16 mouse cellular contexts compared by ENCODE assay signal in genomic region chr9:40323773-40324172, GRCm38 (mm10). TPM values are rescaled to one million over a fixed set of nuclear protein-coding genes. Genes with fewer than 3 reads are reported as not detected.
A peak's percentile ranks its signal among the peaks of the same experiment; 100 is the strongest.
DNase-seq lines count a peak whose midpoint lies in the region; ATAC-seq and TF ChIP-seq lines count a peak whose summit lies in the region.
"Had no signal": no experiment of that assay in that cellular context is flagged by ENCODE, and none has a peak within 500 bp of the region (broad histone marks: within the 10 kb centered on the region; RNA-seq: fewer than 3 reads in every experiment).

No protein-coding gene starts in this region.

- ATAC-seq in kidney, embryonic 15.5 days (replicated peaks; ENCODE audit: low FRiP score): no peak
- no peak for ATAC-seq in intestine, postnatal 0 days
- ATAC-seq: activated CD4-positive, CD25-positive, alpha-beta regulatory T cell, adult 4 months; midbrain, embryonic 13.5 days had no signal

- H3K4me1 ChIP-seq in kidney, embryonic 15.5 days: peaks cover 75% of the 10 kb centered on the region
- peaks cover 84% of the 10 kb centered on the region for H3K4me1 ChIP-seq in bone marrow macrophage, adult 2 months (ENCODE audit: control insufficient read depth, insufficient read depth, low read length)
- H3K4me1 ChIP-seq in intestine, postnatal 0 days (replicated peaks; ENCODE audit: control insufficient read depth, insufficient read depth, low read length): peaks cover 9% of the 10 kb centered on the region; the same call in 1 of the 2 replicates
- peaks cover 45% of the 10 kb centered on the region for H3K4me1 ChIP-seq in olfactory bulb, adult 2 months (ENCODE audit: control insufficient read depth, insufficient read depth, low read length)
- peaks cover 33% of the 10 kb centered on the region for H3K4me1 ChIP-seq in hindbrain, embryonic 10.5 days (replicated peaks)
- H3K4me1 ChIP-seq: midbrain, embryonic 13.5 days had no signal

- peak overlapping the region; percentile 13; the same call in 1 of the 2 replicates for H3K27ac ChIP-seq in kidney, embryonic 15.5 days
- peak overlapping the region; percentile 83 for H3K27ac ChIP-seq in bone marrow macrophage, adult 2 months (ENCODE audit: insufficient read depth, low read depth, low read length)
- peak overlapping the region; percentile 85 for H3K27ac ChIP-seq in intestine, postnatal 0 days (ENCODE audit: low read depth, low read length)
- H3K27ac ChIP-seq in olfactory bulb, adult 2 months (ENCODE audit: insufficient read depth, low read depth, low read length): 0 out of 2 replicates have a peak overlapping the region, but pooled peaks have one; percentile 17
- H3K27ac ChIP-seq in hindbrain, embryonic 10.5 days: no peak overlapping the region
- H3K27ac ChIP-seq: embryonic facial prominence, embryonic 10.5 days; limb, embryonic 10.5 days; midbrain, embryonic 13.5 days had no signal

- 85% methylated on average over 6 of the region's 6 CpGs for WGBS in kidney, embryonic 15.5 days
- 36% methylated on average over 6 of the region's 6 CpGs for WGBS in intestine, postnatal 0 days
- WGBS in olfactory bulb, adult 2 months: 60% methylated on average over 6 of the region's 6 CpGs
- WGBS in hindbrain, embryonic 10.5 days: 77% methylated on average over 6 of the region's 6 CpGs

- H3K27me3 ChIP-seq in kidney, embryonic 15.5 days: no peaks in the 10 kb centered on the region
- no peaks in the 10 kb centered on the region for H3K27me3 ChIP-seq in intestine, postnatal 0 days (replicated peaks; ENCODE audit: control insufficient read depth, insufficient read depth, low read length)
- no peaks in the 10 kb centered on the region for H3K27me3 ChIP-seq in hindbrain, embryonic 10.5 days (ENCODE audit: insufficient read depth, poor library complexity, severe bottlenecking)
- H3K27me3 ChIP-seq: midbrain, embryonic 13.5 days had no signal

- no peak overlapping the region for H3K4me3 ChIP-seq in kidney, embryonic 15.5 days (replicated peaks)
- H3K4me3 ChIP-seq in bone marrow macrophage, adult 2 months (ENCODE audit: insufficient read depth, low read length): no peak overlapping the region
- peak overlapping the region; percentile 45 for H3K4me3 ChIP-seq in intestine, postnatal 0 days (ENCODE audit: low read depth, low read length)
- no peak overlapping the region for H3K4me3 ChIP-seq in olfactory bulb, adult 2 months (ENCODE audit: insufficient read depth, low read depth, low read length)
- no peak overlapping the region for H3K4me3 ChIP-seq in hindbrain, embryonic 10.5 days
- H3K4me3 ChIP-seq: embryonic facial prominence, embryonic 10.5 days; limb, embryonic 10.5 days; midbrain, embryonic 13.5 days had no signal

- TF ChIP-seq CTCF in bone marrow macrophage, adult 2 months (IDR thresholded peaks at IDR 0.05; ENCODE audit: low read depth, low read length): no peak
- no peak for TF ChIP-seq CTCF in intestine, postnatal 0 days (IDR thresholded peaks at IDR 0.05; ENCODE audit: low read depth)
- no peak for TF ChIP-seq CTCF in olfactory bulb, adult 2 months (IDR thresholded peaks at IDR 0.05; ENCODE audit: insufficient read depth, low read depth, low read length)

- no peak for DNase-seq in kidney, postnatal 25 days
- DNase-seq in hindbrain, embryonic 10.5 days (ENCODE audit: low spot score): no peak
- no peak for DNase-seq in right cerebral cortex, postnatal 14 days
- DNase-seq: adrenal gland, postnatal 36 days; cerebellum, postnatal 25 days; gastrocnemius, postnatal 36 days; thymus, postnatal 25 days had no signal

- no peaks in the 10 kb centered on the region for H3K36me3 ChIP-seq in kidney, embryonic 15.5 days
- peaks cover 7% of the 10 kb centered on the region; the same call in 1 of the 2 replicates for H3K36me3 ChIP-seq in intestine, postnatal 0 days (ENCODE audit: control insufficient read depth, insufficient read depth)
- H3K36me3 ChIP-seq in hindbrain, embryonic 10.5 days: no peaks in the 10 kb centered on the region
- H3K36me3 ChIP-seq: embryonic facial prominence, embryonic 10.5 days; limb, embryonic 10.5 days had no signal

- no peak overlapping the region for H3K4me2 ChIP-seq in kidney, embryonic 15.5 days
- H3K4me2 ChIP-seq in intestine, postnatal 0 days (replicated peaks; ENCODE audit: low read depth): peak overlapping the region; percentile 60
- H3K4me2 ChIP-seq: heart, embryonic 11.5 days; midbrain, embryonic 13.5 days had no signal

- H3K9me3 ChIP-seq in kidney, embryonic 15.5 days (replicated peaks): no peaks in the 10 kb centered on the region
- no peaks in the 10 kb centered on the region for H3K9me3 ChIP-seq in intestine, postnatal 0 days (ENCODE audit: control insufficient read depth)
- no peaks in the 10 kb centered on the region for H3K9me3 ChIP-seq in hindbrain, embryonic 10.5 days
- H3K9me3 ChIP-seq: embryonic facial prominence, embryonic 10.5 days; limb, embryonic 10.5 days; midbrain, embryonic 13.5 days had no signal

- no peak overlapping the region for H3K9ac ChIP-seq in kidney, embryonic 15.5 days
- peak overlapping the region; percentile 55 for H3K9ac ChIP-seq in intestine, postnatal 0 days (ENCODE audit: low read depth, low read length)
- H3K9ac ChIP-seq: midbrain, embryonic 13.5 days had no signal

- no peak for TF ChIP-seq POLR2A in bone marrow macrophage, adult 2 months (IDR thresholded peaks at IDR 0.05; ENCODE audit: borderline replicate concordance, low read depth, low read length)
- TF ChIP-seq POLR2A in olfactory bulb, adult 2 months (IDR thresholded peaks at IDR 0.05; ENCODE audit: insufficient read depth, low read depth, low read length): no peak

RNA-seq across cellular contexts. Expression of gene Scn3b, which starts 54.8 kb away (rescaled TPM):
- polyA plus RNA-seq in kidney, embryonic 15.5 days (2015; fragmentation: Nextera tagmentation; extraction: Ambion mirVana): 3.1 and 7.2 TPM in 2 replicates
- polyA plus RNA-seq in bone marrow macrophage, adult 2 months (2012; ENCODE audit: insufficient read depth, insufficient read length, missing spikeins): 0.52 and 1.1 TPM in 2 replicates
- 1.8 and 2.4 TPM in 2 replicates for polyA plus RNA-seq in intestine, postnatal 0 days (2015; fragmentation: Nextera tagmentation; extraction: Ambion mirVana)
- polyA plus RNA-seq in olfactory bulb, adult 2 months (2012; ENCODE audit: insufficient read depth, insufficient read length, low replicate concordance, missing spikeins): not detected in 2 replicates
- 5.3 and 12.8 TPM in 2 replicates for polyA plus RNA-seq in hindbrain, embryonic 10.5 days (2016; fragmentation: Nextera tagmentation; extraction: Ambion mirVana)
- polyA plus RNA-seq: activated CD4-positive, CD25-positive, alpha-beta regulatory T cell, adult 4 months had no signal
